Mouse (Mus musculus) embryonic fibroblast, embryonic 13.5 days (primary cell): ENCODE data around the gene Hpse2.

Source experiments
- CTCF ChIP-seq: IDR thresholded peaks from 2 replicates; pipeline ENCODE4 v1.5.1; 2011; ENCODE audit warnings: mild to moderate bottlenecking, control low read depth, low read length, moderate library complexity, borderline replicate concordance; ENCODE audit not compliant: insufficient read depth
- POLR2A ChIP-seq: IDR thresholded peaks from 2 replicates; pipeline ENCODE4 v1.6.1; 2011; ENCODE audit warnings: low read depth, mild to moderate bottlenecking, control low read depth, low read length, moderate library complexity

DNA sequence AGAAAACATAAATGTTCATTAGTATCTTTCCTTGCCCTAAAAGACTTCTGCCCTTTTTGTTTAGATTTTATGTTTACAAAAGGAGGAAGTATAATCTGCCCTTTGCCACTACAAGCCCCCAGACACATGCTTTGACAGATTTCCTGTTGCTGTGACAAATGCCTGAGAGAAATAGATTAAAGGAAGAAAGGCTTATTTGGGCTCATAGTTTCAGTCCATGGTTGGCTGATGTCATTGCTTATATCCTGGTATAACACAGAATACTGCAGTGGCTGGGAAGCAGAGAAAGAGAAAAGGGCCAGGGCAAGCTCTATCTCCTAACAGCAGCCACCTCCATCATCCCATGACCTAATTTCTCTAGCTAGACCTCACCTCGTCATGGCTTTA lies 401.8 kb downstream of the Hpse2 start:
- TF ChIP-seq CTCF (no peak), POLR2A (no peak)
